Mouse (Mus musculus) embryo, embryonic 10 days (tissue): ENCODE data around the gene Atg5.

Experiments used
- DNase-seq: peaks from one replicate; pipeline ENCODE4 v3.0.0-alpha.2; 2015; ENCODE audit warnings: low spot score

Gene Atg5

DNA sequence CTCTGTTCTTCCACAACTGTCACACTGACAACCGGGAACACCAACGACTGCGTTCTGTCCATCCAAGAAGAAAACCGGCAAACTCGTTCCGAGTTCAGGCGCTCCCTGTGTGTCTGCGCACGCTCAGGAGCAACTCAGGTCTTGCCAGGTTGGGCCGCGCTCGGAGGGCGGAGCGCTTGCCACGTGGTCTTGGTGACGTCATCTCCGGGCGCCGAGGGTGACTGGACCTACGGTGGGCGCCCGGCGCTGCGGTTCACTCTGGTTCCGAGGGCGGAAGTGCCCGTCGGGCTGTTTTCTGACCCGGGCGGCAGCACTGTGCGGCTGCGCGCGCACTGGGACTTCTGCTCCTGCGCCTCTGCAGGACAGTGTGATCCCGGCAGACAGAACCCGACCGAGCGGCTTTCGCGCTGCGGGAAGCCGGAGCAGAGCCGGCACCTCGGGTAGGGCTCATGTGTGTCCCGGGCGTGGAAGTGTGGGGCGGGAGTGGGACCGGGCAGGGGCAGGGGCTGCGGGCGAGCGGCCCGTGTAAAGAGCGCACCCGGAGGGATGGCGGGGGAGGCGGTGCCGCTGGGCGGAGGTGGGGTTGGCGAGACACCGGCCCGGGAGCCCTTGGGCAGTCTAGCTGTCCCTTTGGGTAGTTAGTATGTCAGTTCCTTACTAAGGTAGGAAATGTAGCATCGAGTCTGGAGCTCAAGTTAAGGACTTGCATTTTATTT, at the start of gene Atg5:
Gene Atg5, plus strand, starts transcription at position 214 of the 716 bp plus-strand sequence.
- DNase-seq, result peak; percentile 100

- peak; percentile 12 for DNase-seq
Measured at GRCm38 (mm10) chr10:44219073-44219472, 49.1 kb upstream of the Atg5 start.

DNA sequence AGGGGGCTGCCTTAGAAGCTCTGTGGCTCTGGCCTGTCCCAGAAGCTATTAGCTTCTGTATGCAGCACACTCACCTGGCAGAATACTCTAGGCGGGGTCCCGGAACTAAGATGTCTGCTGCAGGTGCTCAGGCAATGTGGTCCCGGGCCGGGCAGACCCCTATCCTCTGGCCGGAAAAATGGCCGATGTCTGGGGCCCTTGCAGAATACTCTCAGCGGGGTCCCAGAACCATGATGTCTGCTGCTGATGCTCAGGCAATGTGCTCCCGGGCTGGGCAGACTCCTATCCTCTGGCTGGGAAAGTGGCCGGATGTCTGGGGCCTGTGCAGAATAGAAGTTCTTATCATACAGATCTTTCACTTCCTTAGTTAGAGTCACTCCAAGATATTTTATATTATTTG, 43.8 kb upstream of the Atg5 start:
- no peak for DNase-seq

- peak; percentile 16 for DNase-seq
Measured at GRCm38 (mm10) chr10:44233351-44233750, 34.8 kb upstream of the Atg5 start.

- DNase-seq, result peak; percentile 3
Measured at GRCm38 (mm10) chr10:44235298-44235697, 32.9 kb upstream of the Atg5 start.

DNA sequence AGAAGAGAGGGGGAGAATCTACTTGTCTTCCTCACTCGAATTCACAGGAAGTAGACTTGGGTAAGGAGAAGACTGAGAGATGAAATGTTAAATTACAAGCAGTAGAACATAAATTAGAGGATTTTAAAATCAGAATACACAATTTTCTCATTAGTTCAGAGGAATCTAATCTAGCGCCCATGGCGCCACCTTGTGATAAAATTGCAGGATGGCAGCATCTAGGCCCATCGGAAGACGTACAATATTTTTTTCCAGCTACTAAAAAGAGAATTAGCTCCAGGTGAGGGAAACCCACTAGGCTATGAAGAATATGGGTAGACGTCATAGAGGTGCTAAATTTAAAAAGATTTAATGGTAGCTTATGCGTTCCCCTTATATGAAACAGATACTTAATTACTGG, 11.5 kb upstream of the Atg5 start:
- no peak for DNase-seq

- DNase-seq, result peak; percentile 20
Measured at GRCm38 (mm10) chr10:44265835-44266234, 2.3 kb upstream of the Atg5 start.

DNA sequence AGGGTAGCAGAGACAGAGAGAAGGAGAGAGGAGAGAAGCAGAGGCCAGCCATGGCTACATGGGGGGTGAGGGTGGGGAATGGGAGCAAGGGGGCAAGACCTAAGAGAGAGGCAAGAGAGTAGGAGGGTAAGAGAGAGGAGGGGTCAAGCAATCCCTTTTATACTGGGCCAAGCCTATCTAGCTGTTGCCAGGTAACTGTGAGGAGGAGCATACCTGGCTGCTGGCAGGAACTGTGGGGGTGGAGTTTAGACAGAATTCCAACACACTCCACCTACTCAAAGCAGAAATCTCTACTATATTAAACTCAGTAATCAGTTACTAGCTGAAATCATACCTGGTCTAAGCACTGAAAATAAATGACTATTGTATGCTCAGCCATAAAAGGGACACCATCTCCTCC, 1.6 kb upstream of the Atg5 start:
- no peak for DNase-seq

DNA sequence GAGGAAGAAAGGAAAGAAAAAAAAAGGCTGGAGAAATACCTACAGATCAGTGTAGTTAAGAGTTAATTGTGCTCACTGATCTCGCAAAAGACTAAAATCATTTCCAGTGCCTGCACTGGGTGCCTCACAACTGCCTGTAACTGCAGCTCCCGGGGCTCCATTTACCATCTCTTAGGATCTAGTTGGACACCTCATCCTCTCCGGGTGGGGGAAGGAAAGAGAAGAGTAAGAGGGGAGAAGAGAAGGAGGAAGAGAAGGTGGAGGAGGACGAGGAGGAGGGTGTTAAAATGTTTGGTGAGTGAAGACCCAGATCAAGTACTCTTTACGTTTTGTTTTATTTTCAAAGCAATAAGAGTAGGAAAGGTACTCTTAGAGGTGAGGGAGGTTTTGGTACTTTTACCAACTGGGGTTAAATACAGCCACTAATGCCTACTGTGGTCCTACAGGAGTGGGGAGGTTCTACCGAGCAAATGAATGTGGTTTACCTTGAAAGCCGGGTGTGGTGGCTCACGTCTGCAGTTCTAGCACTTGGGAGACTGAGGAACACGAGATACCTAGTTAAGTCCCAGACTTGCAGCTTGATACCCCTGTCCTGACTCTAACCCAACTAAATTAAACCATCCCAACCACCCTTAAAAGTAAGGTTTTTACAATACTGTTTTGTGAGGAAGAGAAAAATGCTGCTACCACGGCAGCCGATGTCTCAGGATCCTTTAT, 574 bp upstream of the Atg5 start:
- no peak for DNase-seq

- no peak for DNase-seq
Measured at GRCm38 (mm10) chr10:44269211-44269610, 1.1 kb downstream of the Atg5 start.

DNA sequence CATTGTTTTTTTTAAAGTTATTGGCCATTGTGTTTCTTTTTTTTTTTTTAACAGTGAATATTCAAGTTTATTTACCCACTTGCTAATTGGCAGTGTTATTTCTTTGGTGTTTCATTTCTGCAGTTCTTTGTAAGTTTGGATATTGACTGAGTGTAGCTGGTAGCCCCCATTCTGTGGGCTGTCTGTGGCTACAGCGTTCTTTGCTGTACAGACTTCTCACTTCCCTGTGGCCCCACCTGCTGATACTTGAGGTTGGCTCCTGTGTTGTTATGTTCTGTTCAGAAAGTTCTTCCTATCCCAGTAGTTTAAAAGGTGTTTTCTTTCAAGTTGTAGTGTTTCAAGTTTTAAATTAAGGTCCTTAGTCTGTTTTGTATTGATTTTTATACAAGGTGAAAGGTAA, 14.2 kb downstream of the Atg5 start:
- no peak for DNase-seq

- no peak for DNase-seq
Measured at GRCm38 (mm10) chr10:44285106-44285505, 16.9 kb downstream of the Atg5 start.

- DNase-seq, result no peak
Measured at GRCm38 (mm10) chr10:44285935-44286334, 17.8 kb downstream of the Atg5 start.

GRCm38 (mm10) chr10:44290876-44291275, 22.7 kb downstream of the Atg5 start:
- no peak for DNase-seq

DNA sequence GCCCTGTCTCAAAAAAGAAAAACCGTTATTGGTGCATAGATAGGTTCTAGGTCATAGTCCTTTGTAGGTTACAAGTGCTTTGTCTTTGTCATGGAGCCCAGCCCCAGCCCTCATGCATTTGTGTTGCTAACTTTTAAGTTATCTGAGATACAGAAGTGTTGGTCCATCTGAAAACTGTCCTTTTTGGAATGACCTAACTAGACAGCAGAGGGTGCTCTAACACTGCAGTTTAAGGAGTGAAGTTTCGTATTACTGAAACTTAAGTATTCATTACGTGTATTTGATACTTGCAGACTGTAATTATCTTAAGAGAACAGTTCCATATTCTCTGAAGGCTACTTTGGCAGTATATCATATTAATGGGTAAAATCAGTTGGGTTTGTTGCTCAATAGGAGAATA, 24.0 kb downstream of the Atg5 start:
- peak; percentile 70 for DNase-seq

DNA sequence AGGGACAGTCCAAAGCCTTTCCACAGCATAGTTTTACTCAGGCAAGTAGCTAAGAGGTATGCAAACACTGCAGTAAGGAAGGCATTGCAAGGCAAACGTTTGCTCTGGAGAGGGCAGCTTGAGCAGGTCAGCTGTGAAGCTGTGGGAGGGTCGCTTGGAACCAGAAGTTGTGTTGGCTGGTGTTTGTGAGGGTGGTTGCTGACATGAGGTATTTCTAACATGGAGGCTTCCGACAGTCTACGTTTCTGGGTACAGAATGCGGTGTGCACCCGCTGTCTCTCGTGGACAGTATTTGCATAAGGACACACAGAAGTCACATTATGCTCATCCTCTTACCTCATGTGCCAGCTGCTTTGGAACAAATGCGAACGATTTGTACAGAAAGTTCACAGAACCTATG, 31.0 kb downstream of the Atg5 start:
- DNase-seq, result no peak

GRCm38 (mm10) chr10:44300078-44300477, 31.9 kb downstream of the Atg5 start:
- DNase-seq, result no peak

- DNase-seq, result no peak
Measured at GRCm38 (mm10) chr10:44303648-44304329, 35.6 kb downstream of the Atg5 start.

GRCm38 (mm10) chr10:44304330-44304717, 36.2 kb downstream of the Atg5 start:
- no peak for DNase-seq

DNA sequence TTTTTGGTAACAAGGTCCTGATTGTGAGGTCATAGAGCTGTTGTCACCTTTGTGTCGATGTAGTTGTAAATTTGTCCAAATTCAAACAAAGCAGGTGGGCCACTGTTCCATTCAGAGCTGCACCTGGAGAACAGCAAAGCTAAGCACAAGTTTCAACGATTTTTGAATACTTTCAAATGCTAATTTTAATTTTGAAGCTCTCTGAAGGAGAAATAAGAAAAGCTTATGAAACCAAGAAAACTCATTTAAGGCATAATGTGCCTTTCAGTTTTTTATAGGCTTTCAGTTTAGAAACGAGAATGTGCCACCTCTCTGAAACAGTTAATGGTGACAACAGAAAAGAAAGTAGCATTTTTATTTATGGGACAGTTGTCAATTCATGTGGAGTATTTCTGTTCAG, 36.7 kb downstream of the Atg5 start:
- no peak for DNase-seq

DNA sequence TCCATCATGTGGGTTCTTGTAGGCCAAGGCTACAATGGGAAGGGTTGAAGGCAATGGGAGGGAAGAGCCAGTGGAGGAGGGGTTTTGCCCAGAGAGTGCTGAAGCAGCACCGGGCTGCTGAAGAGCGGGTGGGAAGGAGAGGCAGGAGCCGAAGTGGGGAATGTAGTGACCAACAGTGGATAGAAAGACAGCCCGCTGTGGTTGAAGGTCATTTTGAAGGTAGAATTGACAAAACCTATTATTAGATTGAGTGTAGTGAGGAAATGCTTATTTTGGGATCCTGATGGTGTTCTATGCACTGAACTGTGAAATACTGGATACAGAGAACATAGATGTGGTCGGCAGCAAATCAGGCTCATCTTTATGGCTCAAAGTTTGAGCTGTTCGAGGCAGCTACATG, 38.1 kb downstream of the Atg5 start:
- no peak for DNase-seq

- no peak for DNase-seq
Measured at GRCm38 (mm10) chr10:44308280-44308679, 40.1 kb downstream of the Atg5 start.

GRCm38 (mm10) chr10:44309250-44309649, 41.1 kb downstream of the Atg5 start:
- DNase-seq, result no peak
